Mouse (Mus musculus) embryo, embryonic 11.5 days (tissue): ENCODE results near the gene Qdpr.
A peak's percentile ranks its signal among the peaks of the same experiment; 100 is the strongest.

Source experiments
- DNase-seq: peaks from one replicate; pipeline ENCODE4 v3.0.0-alpha.2; 2012; ENCODE audit warnings: low read depth, low spot score

Qdpr gene

DNA sequence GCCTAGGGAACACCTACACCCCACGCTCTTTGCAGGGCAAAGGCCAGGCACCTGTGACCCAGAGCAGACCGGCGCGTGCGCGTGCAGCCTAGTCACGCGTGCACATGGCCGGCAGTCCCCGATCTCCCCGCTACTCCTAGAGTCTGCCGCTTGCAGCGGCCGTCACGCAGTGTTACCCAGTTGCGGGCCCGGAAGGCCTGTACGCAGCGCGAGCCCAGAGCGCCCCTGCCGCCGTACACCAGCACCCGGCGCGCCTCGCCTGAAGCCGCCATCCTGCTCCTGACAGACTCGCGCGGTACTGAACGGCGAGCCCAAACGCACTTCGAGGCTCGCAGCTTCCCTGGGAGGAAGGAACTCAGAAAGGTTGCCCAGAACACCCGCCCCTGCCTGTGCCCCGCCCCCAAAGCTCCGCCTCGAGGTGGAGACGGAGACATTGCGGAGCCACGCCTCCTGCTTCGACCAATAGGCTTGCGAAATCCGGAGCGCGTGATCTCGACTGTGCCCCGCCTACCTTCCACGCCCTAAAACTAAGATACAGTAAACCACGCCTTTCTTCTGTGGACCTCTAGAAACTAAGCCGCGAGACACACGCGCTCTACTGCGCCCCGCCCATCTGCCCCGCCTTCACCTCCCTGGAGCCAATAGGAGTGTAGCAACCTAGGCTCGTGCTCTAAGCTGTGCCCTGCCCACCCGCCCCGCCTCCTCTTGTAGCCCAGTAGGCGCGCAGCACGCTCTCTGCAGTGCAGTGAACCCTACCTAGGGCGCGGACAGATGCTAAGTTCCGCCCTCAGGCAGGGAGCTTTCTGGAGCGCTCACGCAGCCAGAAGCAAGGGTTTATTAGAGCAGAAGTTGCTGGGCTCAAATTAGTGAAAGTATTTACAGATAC is at the start of gene Qdpr:
Gene Qdpr (minus strand): TSS at position 406 of the 886 bp plus-strand sequence.
- DNase-seq = peak; percentile 99

DNA sequence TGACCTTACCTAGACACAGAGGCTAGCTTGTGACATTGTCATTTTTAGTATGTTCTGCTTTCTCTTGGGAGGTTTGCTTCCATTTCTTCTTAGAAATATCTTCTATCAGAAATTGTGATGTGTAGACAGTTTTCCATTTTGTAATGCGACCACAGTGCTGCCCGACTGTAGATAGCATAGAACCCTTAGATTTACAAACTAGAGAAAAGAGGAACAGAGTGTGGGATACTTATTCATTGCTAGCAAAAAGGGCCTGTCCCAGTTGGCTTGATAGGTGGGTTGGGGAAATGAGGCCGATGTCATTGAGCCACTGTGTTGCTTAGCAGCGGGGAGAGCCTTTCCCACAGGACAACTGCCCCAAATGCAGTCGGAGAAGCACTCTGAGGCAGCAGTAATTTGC is 47.5 kb upstream of the Qdpr start:
- DNase-seq = no peak

DNA sequence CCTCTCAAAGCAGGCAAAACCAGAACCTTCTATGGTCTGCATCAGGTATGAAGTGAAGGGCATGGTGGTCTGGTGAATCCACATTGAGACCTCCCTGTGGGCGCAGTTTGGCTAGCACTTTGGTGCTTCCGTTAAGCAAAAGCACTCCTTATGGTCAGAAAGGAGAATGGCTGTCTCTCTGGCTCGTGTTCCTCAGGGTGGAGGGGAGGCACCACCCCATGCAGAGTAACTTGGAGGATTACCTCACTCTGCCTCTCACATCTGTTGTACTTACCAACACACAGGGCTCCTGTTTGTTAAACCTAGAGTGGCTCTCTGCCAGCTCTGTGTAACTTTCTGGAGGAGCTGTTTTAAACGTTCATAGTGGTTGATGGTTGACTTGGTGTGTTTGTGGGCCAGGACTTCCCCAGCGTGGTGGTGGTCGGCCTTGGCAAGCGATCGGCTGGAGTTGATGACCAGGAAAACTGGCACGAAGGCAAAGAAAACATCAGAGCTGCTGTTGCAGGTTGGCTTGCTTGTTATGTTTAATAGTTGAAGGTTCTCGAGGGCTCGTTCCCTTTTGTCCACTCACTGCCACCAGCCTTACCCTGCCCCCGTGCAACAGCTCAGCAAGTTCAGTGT is 47.0 kb upstream of the Qdpr start:
- no peak for DNase-seq

DNA sequence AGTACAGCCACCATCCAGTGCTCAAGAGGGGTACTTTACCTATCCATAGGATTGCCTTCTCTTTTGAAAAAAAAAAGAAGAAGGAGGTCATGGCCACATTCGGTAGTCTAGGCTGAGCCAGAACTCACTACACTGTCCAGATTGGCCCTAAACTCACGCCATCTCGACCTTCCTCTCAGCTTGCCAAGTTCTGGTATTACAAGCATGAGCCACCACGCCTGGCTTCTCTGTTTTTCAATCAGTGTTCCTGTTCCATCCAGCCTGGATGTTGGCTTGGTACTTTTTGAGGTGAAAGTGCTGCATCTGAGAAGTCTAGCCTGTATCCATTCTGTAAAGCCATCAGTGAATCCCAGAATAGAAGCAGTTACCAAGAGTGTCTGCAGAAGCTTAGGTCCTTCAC is 46.4 kb upstream of the Qdpr start:
- DNase-seq = no peak

DNA sequence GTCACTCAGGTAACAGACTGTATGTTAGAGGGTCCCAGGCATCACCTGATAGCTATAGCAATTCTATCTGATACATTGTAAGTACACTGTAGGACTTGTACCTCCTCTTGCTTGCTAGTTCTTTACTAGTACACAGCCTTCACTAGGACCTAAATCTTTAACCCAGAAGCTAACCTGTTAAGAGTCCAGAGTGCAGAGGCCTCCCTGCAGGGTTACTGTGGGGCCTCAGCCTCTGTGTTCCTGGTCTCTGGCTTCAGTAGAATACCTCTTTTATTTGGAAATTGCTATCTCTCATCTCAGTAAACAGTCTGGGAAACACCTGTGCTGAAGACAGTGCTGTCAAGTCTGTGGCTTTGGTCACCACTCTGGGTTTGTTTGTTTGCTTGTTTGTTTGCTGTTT is 46.0 kb upstream of the Qdpr start:
- DNase-seq = no peak

DNA sequence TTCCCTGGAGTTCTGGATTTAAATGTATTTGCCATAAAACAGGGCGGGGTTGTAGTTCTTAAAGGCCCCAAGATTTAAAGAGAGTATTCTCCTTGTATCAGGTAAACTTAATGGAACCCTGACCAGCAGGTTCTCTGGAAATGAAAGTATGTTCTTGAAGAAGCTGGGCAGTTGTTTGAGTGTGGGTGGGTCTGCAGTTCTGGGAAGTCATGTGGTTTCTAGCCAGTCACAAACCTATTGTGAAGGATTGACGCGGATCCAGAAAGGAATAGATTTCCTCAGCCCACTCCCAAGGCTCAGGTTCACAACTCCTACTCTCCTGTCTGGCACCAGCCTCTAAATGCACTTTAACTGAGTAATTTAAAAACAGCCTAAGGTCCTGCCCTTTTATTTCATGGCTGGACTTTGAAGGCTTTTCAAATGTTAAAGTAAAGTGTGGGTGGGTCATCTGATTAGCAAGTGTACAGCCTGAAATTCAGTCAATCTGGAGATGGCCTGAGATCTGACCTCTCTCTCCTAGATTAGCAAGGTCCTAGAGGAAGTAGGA is 45.5 kb upstream of the Qdpr start:
- no peak for DNase-seq

DNA sequence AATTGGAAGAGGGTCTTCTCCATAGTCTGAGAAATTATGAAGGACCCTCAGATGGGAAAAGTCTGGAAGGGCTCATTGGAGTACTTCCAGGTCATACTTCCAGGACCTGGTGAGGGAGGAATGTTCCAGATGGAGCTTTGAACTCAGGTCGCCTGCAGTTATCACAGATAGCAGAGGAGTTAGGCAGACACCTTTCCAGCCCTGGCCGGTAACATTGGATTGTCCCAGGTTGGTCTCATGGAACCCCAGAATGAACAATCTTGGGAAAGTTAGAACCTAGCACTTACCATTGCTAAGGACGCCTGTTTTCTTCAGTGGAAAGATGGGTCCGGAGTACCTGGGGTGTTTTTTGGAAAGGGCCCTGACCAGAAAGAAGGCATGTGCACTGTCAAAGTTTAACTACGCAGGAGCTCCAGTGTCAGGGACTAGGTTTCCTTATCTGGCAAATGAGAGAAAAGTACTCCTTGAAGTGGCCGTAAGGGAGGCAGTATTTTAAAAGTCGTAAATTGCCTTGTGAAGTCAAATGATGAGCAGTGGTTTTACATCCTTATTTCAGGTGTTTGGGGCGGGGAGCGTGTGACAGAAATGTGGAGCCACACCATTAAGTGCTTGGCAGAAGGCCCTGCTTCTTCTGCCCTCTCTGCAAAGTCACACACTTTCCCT is 44.2 kb upstream of the Qdpr start:
- no peak for DNase-seq

DNA sequence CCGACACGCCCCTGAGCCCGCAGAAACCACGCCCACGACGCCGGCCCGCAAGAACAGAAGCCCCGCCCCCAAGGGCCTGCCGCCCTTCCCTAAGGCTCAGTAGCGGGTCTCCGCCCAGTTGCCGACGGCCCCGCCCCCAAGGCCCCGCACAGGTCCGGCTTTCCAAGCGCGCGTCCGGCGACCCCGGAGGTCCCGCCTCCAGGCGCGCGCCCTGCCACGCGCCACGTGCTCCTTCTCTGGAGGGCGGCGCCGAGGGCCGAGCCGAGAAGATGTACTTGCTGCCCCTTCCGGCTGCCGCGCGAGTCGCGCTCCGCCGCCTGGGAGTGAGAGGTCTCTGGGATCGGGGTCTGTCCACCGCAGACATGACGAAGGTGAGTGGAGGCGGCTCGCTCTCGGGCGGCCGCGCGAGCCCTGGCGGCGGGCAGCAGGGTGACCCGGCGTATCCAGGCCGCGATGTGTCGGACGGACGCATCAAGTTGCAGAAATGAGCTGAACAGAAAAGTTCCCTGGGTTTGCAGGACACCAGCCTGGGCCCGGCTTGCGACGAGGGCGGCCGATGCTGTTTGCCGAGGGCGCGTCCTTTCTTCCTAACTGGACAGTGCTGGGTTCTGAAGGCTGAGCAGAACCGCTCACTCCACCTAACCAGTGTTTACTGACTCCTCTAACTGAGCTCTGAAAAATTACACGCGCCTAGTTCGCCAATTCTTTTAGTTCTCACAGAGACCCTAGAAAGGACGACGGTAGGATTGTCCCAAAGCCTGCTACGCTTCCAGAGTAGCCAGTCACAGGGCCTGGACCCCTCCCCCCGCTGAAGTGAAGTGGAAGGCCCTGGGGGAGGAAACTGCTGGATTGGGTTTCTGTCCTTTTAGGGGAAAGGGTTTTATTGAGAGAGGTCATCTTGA is 43.4 kb upstream of the Qdpr start, which contains the start of gene Lap3:
Gene Lap3 (plus strand): TSS at position 184 of the 902 bp plus-strand sequence.
- peak; percentile 97 for DNase-seq

DNA sequence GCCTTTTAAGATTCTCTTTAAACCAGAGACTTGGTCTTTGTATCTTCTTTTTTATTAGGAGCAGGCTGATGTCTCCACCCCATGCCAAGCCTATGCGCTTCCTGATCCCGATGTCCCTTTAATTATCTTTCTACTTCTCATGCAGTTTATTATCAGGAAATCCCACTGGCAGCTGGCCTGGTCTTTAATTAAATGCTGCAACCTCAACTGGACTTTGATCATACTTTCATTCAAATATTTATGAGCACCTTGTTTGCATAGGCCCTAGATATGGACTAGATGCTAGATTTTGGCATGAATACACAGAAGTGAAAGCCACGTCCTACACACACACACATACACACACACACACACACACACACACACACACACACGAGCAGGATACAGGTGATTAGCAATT is 41.7 kb upstream of the Qdpr start:
- DNase-seq = no peak

DNA sequence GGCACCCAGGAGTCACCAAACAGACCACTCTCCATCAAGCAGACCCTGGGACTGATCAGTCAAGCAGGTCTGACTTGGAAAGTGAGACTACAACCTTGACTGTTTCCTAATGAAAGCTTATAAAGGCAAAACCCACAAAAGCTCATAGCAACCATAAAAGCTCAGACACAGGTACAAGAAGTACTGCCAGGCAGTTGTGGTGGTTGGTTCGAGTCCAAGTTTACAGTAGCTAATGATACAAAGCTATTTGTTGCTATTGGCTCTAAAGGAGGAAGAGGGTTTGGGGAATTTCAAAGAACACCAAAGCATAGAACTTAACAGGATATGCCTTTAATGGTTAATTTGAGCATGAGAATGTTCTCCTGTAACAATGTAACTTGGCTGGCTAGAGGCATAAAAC is 33.6 kb upstream of the Qdpr start:
- DNase-seq = no peak

DNA sequence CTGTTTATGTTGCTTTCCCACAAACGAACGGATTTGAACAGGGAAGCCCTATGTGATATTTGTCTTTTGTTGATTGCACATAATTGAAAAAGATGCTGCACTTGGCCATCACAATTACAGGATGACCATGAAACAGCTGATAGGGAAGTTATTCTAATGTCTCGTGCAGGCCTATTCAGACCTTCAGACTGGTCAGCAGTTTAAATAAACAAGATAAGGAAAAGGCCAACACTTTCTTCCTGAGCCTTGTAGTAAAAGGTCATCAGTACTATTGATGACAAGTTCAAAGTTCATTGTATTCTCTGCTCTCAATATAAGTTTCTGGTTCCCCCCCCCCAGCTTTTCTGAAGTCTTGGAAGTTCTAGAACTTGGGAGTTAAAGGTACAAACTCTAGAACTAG is 32.6 kb upstream of the Qdpr start:
- DNase-seq = no peak

DNA sequence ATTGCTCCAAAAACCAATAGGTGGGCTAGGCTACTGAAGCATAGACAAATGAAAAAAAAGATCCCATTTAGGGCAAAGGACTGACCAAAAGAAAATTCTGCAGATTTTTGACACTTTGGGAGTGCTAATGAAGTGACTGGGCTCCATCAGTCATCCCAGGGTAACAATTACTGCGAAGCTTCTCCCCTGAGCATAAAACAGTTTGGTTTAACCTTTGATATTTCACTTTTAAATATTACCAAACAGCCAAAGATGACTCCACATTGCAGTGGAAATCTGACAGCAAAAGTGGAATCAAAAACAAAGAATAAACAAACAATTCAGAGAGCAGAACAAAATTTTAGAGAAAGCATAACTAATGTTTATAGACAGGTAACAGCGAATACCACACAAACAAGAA is 31.1 kb upstream of the Qdpr start:
- no peak for DNase-seq

DNA sequence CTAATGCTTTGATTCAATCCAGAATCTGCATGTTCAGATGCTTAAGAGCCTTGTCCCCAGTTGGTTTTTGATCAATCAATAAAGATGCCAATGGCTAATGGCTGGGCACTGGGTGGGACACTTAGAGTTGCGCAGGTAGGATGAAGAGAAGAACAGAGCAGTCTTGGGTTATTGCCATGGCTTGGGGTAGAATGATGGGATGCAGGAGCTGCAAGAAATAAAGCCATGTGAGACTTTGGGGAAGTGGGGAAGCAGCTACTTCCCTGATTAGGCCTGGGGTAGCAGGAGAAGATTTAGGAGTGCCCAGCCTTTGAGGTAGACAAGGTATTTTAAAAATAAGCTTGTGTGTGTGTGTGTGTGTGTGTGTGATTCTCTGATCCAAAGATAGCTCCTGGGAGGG is 30.0 kb upstream of the Qdpr start:
- no peak for DNase-seq

DNA sequence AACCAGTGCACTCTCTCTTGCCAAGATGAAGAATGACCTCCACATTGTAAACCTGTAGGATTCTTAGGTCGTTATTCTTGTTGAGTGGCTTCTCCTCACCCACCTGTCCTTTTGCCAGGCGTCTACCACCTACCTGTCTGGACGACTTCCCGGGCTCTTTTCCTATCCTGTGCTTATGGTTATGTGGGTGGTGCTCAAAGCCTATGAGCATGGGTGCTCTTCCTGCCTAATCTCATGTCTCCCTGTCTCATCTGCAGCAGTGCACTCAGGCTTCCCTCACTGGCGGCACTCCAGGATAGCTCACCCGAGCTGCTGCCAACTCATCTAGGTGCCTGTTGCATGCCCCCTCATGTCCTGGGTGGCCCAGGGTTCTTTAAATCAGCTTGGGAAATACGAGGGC is 27.6 kb upstream of the Qdpr start:
- DNase-seq = no peak

DNA sequence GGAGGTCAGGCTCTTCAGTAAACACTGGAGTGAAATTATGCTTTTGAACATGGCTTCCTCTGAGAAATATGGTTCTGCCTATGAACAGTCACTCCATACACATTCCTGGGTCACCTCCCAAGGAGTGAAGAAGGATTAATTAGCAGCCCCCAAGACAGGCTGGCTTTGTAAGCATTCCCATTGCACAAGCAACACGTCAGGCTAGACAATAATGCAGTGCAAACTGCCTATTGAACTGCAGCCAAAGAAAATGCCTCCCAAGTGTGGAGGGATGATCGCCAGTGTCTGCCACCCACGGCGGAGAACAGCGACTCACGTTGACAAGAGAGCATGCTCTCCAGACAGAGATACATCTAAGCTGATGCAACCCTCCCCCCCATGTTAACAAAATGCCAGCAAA is 26.3 kb upstream of the Qdpr start:
- DNase-seq = no peak

DNA sequence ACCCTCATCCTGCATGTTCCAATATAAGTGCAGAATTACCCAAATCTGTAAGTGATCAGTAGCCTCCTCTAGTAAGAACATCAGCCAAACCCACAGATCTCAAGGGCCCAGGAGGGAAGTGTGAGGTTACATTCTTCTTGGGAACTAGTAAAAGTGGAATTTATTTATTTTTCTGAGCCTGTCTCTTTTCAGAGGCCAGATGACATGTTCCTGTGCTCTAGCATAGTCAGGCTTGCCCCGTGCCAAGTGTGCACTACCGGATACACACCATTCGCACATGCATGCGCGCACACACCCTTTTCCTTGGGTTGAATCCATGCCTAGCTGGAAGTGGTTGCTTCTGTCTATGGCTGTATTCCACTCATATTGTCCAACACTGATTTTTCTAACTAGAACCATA is 25.7 kb upstream of the Qdpr start:
- no peak for DNase-seq

DNA sequence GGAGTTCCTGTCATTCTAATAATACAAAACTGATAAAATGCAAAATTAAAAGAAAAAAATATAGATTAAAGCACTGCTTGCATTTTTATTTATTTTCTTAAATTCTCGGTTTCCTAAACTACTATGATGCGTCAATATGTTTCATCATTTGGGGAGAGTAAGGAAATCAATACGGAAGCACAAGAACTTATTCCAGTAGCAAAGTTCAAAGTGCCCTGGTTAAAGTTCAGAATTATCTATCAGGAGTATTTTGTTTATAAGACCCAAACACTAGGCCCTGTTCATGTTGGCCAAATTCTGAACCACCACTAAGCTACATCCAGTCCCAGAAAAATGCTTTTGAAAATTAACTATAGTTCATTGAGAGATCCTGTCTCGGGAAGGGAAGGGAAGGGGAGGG is 24.7 kb upstream of the Qdpr start:
- no peak for DNase-seq

DNA sequence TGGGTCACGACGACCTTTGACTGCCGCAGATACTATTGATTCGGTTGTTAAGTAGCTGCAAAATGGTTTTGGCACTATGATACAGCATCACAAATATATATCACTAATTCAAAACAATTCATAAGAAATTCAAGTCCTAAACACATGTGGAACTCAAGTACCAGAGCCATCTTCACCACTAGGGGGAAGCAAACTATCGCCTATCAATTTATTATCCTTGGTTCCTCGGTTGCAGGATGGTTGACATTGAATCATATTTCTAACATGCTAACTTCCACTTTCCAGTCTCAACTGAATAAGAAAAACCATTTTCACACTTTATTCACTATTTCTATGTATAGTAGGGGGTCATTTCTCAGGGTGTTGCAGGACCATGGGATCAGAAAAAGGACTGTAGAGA is 24.2 kb upstream of the Qdpr start:
- DNase-seq = peak; percentile 54

DNA sequence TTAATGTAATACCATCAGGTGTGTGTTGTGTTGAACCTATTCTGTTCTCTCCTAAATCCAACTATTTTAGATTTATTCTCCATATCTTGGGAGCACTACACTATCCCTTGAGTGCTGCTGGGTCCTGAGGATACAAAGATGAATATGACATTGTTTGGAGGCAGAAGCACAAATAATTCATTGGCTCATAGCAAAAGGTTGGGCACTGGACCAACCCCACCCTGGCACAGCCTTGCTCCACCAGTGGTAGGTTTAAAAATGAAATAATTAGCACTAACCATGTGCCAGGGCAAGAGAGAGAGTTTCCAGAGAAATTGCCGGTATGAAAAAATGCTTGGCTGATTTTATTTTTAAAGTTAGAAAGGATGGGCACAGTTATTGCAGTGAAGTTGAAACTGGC is 23.5 kb upstream of the Qdpr start:
- DNase-seq = no peak

DNA sequence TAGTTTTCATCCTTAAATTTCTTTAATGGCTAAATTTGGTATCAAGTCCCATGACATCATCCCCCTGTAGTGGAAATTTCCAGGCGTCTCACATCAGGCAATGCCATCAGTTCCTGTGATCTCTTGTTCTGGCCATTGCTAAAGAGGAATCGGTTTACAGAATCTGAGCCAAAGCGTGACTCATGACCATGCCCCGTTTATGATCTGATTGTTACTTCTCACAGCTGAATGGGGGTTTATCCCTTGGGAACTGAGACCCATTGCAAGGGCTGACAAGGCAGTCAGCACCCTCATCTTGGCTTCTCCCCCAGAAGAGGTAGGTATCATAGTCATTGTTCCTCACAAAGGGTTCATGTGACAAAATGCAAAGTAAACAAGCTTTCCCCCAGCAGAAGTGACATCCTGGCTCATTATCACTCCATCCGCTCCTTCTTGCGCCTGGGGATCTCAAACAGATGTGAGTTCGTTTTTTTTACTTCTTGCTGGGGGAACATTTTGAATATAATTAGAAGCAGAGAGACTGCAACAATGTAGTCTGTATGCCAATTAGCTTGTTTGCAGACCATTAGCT is 22.9 kb upstream of the Qdpr start:
- DNase-seq = no peak

DNA sequence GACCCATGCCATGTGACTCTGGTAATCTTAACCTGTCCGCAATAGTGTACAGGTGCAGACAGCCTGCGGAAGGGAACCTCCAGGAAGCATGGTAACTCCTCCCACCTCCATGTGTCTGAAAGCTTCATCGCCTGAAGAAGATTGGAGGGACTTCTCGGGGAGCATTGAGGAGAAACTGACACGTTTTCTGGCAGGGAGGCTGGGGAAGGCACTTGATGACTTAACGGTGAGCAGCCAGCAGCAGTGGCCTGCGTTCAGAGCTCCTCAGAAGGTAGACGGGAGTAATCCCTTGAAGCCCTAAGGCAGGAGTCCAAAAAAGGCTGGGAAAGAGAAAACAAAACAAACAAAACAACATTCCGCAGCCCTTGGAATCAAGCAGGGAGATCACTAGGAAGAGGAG is 4.4 kb upstream of the Qdpr start:
- DNase-seq = no peak
